19 mouse cellular contexts compared by ENCODE assay signal in genomic region chr15:12237539-12237938, GRCm38 (mm10). TPM values are rescaled to one million over a fixed set of nuclear protein-coding genes. Genes with fewer than 3 reads are reported as not detected.
DNase-seq lines count a peak whose midpoint lies in the region; ATAC-seq lines count a peak whose summit lies in the region.
"Had no signal": no experiment of that assay in that cellular context is flagged by ENCODE, and none has a peak within 500 bp of the region (broad histone marks: within the 10 kb centered on the region; RNA-seq: fewer than 3 reads in every experiment).

No protein-coding gene starts in this region.

- no peaks in the 10 kb centered on the region for H3K9me3 ChIP-seq in heart, embryonic 12.5 days (replicated peaks)
- H3K9me3 ChIP-seq in liver, embryonic 12.5 days (replicated peaks), result no peaks in the 10 kb centered on the region
- H3K9me3 ChIP-seq: hindbrain, embryonic 13.5 days; liver, embryonic 15.5 days; midbrain, embryonic 10.5 days had no signal

- peak overlapping the region; percentile 56; the same call in 1 of the 2 replicates for H3K27ac ChIP-seq in heart, embryonic 12.5 days (ENCODE audit: poor library complexity, severe bottlenecking)
- H3K27ac ChIP-seq in liver, embryonic 12.5 days, result 0 out of 2 replicates have a peak overlapping the region, but pooled peaks have one; percentile 26
- H3K27ac ChIP-seq: hindbrain, embryonic 13.5 days; liver, embryonic 15.5 days; midbrain, embryonic 10.5 days had no signal

- H3K27me3 ChIP-seq in heart, embryonic 12.5 days (replicated peaks), result no peaks in the 10 kb centered on the region
- no peaks in the 10 kb centered on the region for H3K27me3 ChIP-seq in liver, embryonic 12.5 days (replicated peaks)
- H3K27me3 ChIP-seq: hindbrain, embryonic 13.5 days; liver, embryonic 15.5 days had no signal

- 64% methylated on average over 4 of the region's 4 CpGs for WGBS in heart, embryonic 12.5 days
- 70% methylated on average over 4 of the region's 4 CpGs for WGBS in liver, embryonic 12.5 days (ENCODE audit: insufficient replicate concordance)

- peaks cover 75% of the 10 kb centered on the region for H3K36me3 ChIP-seq in heart, embryonic 12.5 days
- H3K36me3 ChIP-seq in liver, embryonic 12.5 days, result peaks cover 70% of the 10 kb centered on the region

- ATAC-seq in heart, embryonic 12.5 days (ENCODE audit: insufficient number of reproducible peaks, low FRiP score), result no peak
- no peak for ATAC-seq in liver, embryonic 12.5 days
- peak; percentile 19 for ATAC-seq in megakaryocyte progenitor cell, adult 5-6 weeks (replicated peaks; ENCODE audit: poor library complexity)
- ATAC-seq: forebrain, embryonic 14.5 days; inflammation-experienced regulatory T-cells, adult 6 months had no signal

- no peak overlapping the region for H3K9ac ChIP-seq in heart, embryonic 12.5 days
- H3K9ac ChIP-seq in liver, embryonic 12.5 days, result no peak overlapping the region
- H3K9ac ChIP-seq: hindbrain, embryonic 13.5 days; liver, embryonic 15.5 days had no signal

- H3K4me2 ChIP-seq in heart, embryonic 12.5 days, result no peak overlapping the region
- no peak overlapping the region for H3K4me2 ChIP-seq in liver, embryonic 12.5 days
- H3K4me2 ChIP-seq: hindbrain, embryonic 13.5 days; liver, embryonic 15.5 days had no signal

- no peak for DNase-seq in heart, postnatal 36 days
- DNase-seq in liver (no peak), NIH3T3 (ENCODE audit: low read depth) (peak; percentile 16)
- DNase-seq in Muller cell, postnatal 12 days (ENCODE audit: inconsistent ontology term), result no peak
- DNase-seq: cerebellum, adult 9-10 months; gastrocnemius, postnatal 25 days; kidney, adult 8-10 months; kidney, postnatal 36 days; lung, postnatal 10 days; retina, postnatal 1 day had no signal

- H3K4me3 ChIP-seq in heart, embryonic 12.5 days, result no peak overlapping the region
- H3K4me3 ChIP-seq in liver, embryonic 12.5 days, result no peak overlapping the region
- H3K4me3 ChIP-seq: erythroblast, embryonic 14.5 days; hindbrain, embryonic 13.5 days; liver, embryonic 15.5 days; midbrain, embryonic 10.5 days had no signal

- intact Hi-C loops in heart, postnatal 36 days (cut with DNase I), result no loop called here

- peaks cover 15% of the 10 kb centered on the region for H3K4me1 ChIP-seq in heart, embryonic 12.5 days (replicated peaks)
- peaks cover 40% of the 10 kb centered on the region for H3K4me1 ChIP-seq in liver, embryonic 12.5 days
- H3K4me1 ChIP-seq: hindbrain, embryonic 13.5 days had no signal

RNA-seq across cellular contexts. Expression of gene Mtmr12, which starts 32.7 kb away (rescaled TPM):
- 16.5 and 16.7 TPM in 2 replicates for polyA plus RNA-seq in heart, embryonic 12.5 days (2016; fragmentation: Nextera tagmentation; extraction: Ambion mirVana)
- 10 to 100 TPM in 1 of 2 experiments, 1 to 10 TPM in 1; 9.5 to 10.0 TPM for total RNA-seq in heart, postnatal 36 days (2021)
- 11.9 and 12.3 TPM in 2 replicates for polyA plus RNA-seq in liver, embryonic 12.5 days (2016; fragmentation: Nextera tagmentation; extraction: Ambion mirVana)
- 12.0 and 12.8 TPM in 2 replicates for total RNA-seq in megakaryocyte progenitor cell, adult 5-6 weeks (2015)
- 12.1 and 13.5 TPM in 2 replicates for total RNA-seq in megakaryocyte progenitor cell, adult 5-6 weeks (2017)
